Mouse (Mus musculus): ENCODE data around the gene Klk1b4.
"Not testable (repeated sequence)": the region's sequence is repeated elsewhere in the genome, so short reads cannot be mapped to it uniquely, and the experiment has no call there.

The Klk1b4 gene

DNA sequence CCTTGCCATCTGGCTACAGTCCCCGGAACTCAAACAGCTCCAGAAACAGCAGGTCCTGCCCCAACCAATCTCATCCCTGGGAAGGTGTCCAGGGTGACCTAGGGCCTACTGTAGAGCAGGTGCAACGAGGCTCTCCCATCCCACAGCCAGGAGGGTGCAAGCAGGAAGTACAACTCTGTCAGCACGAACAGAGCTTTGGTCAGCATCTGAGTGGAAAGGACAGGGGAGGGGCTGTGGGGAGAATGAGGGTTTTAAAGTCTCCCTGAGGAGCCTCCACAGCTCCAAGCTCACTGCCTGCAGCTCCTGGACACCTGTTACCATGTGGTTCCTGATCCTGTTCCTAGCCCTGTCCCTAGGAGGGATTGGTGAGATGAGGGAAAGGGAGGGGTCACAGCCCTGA, at the start of gene Klk1b4:
Gene Klk1b4, plus strand, starts transcription at position 301 of the 400 bp plus-strand sequence.
- not testable (repeated sequence) for DNase-seq (ENCODE audit: low spot score)

DNA sequence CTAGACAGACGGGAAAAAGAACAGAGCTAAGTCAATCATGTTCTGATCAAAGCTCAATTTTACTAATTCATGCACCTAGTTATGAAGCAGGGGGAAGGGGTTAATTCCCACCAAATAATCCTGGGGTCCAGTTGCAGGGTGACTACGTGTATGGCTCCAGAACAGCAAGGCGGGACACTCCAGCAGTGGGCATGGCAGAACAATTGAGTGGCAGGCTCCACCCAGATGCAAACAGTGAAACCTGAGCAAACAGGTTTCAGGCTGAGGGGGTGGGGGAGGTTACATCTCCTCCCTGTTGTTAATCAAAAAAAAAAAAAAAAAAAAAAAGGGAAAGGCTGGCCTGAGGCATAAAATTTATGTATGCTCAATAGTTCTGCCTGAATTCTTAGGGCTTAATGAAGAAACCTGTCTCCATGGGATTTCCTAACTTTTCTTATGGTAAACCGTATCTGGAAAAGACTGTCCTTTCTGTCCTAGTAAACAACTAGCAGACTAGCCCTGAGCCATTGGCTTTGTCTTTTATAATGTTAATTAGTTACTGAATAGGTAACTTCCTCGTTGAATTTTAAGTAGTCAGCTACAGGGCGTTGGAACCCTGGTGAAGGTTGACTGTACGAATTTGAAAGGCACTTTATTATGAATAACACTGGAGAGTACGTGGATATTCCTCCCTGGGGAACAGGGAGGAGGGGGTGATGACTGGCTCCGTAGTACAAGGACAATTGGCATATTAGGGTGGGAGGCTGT, 27.8 kb upstream of the Klk1b4 start:
- no peak for DNase-seq (ENCODE audit: low spot score)

DNA sequence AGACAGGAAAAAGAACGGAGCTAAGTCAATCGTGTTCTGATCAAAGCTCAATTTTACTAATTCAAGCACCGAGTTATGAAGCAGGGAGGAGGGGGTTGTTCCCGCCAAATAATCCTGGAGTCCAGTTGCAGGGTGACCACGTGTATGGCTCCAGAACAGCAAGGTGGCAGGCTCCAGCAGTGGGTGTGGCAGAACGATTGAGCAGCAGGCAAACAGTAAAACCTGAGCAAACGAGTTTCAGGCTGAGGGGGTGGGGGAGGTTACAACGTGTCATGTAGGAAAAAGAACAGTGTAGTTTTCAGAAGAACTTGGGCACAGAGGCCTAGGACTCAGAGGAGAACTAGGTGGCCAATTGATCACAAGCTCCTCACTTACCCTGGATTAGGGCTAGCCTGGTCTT, 20.7 kb upstream of the Klk1b4 start:
- DNase-seq (ENCODE audit: low spot score) = not testable (repeated sequence)

GRCm38 (mm10) chr7:44187936-44188335, 19.3 kb upstream of the Klk1b4 start, which contains the start of gene Klk1b24:
Gene Klk1b24, plus strand, starts transcription at chr7:44188236.
- not testable (repeated sequence) for DNase-seq (ENCODE audit: low spot score)

DNA sequence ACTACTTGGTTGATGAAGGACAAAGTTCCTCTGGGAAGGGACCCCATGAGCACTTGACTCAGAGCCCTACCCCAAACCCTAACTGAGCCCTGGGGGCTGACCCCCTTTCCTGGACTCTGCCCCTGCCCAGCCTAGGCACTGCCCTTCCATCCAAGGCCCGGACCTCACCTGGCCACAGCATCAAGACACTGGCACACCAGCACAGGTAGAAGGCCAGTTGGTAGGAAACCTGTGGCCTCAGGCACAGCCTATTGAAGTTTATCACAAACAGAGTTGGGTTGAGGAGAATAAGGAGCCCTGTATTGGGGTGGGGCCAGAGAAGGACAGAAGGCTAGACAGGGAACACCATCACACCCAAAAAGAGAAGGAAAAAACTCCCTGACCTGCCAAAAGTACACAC, 13.8 kb upstream of the Klk1b4 start:
- not testable (repeated sequence) for DNase-seq (ENCODE audit: low spot score)

- no peak for DNase-seq (ENCODE audit: low spot score)
Measured at GRCm38 (mm10) chr7:44197891-44198290, 9.3 kb upstream of the Klk1b4 start, which contains the start of gene Klk1b3. Gene Klk1b3, plus strand, starts transcription at chr7:44198191.

GRCm38 (mm10) chr7:44208307-44208706, 1.1 kb downstream of the Klk1b4 start:
- no peak for DNase-seq (ENCODE audit: low spot score)

DNA sequence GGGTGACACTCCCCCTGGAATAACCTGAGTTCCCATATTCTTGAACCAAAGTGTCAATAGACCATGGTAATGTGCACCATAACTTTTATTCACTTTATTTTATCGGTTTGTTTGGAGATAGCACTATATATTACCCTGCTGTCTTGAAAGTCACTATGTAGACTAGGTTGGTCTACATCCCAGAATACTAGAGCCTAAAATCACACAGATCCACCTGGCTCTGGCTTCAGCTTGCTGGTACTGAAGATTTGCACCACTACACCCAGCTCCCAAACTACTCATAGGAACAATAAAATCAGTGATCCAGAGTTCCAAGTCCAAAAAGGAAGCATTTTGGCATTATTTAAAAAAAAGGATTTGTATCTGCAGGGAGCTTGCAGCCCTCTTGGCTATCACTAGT, 8.4 kb downstream of the Klk1b4 start, which contains the start of gene Klk1b5:
Gene Klk1b5, plus strand, starts transcription at position 301 of the 400 bp plus-strand sequence.
- no peak for DNase-seq (ENCODE audit: low spot score)

DNA sequence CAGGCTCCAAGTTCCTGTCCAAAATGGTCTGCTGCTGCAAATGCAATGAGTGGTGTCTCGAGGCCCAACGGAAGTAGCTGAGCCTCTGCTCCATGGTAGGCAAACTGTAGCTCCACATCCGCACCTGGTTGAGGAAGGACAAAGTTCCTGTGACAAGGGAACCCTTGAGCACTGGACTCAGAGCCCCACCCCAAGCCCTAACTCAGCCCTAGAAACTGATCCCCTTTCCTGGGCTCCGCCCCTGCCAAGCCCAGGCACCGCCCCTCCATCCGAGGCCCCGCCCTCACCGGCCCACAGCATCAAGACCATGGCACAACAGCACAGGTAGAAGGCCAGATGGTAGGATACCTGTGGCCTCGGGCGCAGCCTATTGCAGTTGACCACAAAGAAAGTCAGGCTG, 14.4 kb downstream of the Klk1b4 start:
- not testable (repeated sequence) for DNase-seq (ENCODE audit: low spot score)

- not testable (repeated sequence) for DNase-seq (ENCODE audit: low spot score)
Measured at GRCm38 (mm10) chr7:44222335-44222734, 15.1 kb downstream of the Klk1b4 start.

DNA sequence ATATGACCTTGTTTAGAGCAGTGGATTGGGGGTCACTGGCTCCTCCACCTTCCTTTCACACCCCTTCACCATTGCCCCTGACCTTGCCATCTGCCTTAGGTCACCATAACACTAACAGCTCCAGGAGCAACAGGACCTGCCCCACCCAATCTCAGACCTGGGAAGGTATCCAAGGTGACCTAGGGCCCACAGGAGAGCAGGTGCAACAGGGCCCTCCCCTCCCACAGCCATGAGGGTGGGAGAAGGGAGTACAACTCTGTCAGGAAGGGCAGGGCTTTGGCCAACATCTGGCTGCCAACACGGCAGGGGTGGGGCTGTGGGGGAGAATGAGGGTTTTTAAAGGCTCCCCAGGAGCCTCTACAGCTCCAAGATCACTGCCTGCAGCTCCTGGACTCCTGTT, 17.8 kb downstream of the Klk1b4 start, which contains the start of gene Klk1:
Gene Klk1, plus strand, starts transcription at position 285 of the 400 bp plus-strand sequence.
- DNase-seq (ENCODE audit: low spot score) = no peak

- no peak for DNase-seq (ENCODE audit: low spot score)
Measured at GRCm38 (mm10) chr7:44235909-44236308, 28.7 kb downstream of the Klk1b4 start, which contains the start of gene Gm36864. Gene Gm36864, plus strand, starts transcription at chr7:44236177.

GRCm38 (mm10) chr7:44239913-44240312, 32.7 kb downstream of the Klk1b4 start:
- DNase-seq (ENCODE audit: low spot score) = no peak

DNA sequence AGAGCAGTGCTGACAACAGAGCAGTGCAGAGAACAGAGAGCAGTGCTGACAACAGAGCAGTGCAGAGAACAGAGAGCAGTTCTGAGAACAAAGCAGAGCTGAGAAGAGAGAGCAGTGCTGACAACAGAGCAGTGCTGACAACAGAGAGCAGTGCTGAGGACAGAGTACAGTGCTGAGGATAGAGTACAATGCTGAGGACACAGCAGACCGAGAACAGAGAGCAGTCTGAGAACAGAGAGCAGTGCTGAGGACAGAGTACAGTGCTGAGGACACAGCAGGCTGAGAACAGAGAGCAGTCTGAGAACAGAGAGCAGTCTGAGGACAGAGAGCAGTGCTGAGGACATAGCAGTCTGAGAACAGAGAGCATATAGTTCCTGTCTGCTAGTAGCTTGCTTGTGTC, 33.5 kb downstream of the Klk1b4 start:
- no peak for DNase-seq (ENCODE audit: low spot score)

GRCm38 (mm10) chr7:44241163-44241562, 33.9 kb downstream of the Klk1b4 start:
- no peak for DNase-seq (ENCODE audit: low spot score)

DNA sequence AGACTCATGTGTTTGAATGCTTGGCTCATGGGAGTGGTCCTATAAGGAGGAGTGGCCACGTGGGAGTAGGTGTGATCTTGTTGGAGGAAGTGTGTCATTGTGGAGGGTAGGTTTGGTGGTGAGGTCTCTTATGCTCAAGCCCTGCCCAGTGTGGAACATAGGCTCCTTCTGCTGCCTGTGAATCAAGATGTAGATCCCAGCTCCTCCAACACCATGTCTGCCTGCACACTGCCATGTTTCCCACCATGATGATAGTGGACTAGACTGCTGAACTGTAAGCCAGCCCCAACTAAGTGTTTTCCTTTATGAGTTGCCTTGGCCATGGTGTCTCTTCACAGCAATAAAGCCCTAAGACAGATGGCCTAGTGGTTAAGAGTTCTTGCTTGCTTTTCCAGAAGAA, 36.8 kb downstream of the Klk1b4 start:
- DNase-seq (ENCODE audit: low spot score) = no peak

DNA sequence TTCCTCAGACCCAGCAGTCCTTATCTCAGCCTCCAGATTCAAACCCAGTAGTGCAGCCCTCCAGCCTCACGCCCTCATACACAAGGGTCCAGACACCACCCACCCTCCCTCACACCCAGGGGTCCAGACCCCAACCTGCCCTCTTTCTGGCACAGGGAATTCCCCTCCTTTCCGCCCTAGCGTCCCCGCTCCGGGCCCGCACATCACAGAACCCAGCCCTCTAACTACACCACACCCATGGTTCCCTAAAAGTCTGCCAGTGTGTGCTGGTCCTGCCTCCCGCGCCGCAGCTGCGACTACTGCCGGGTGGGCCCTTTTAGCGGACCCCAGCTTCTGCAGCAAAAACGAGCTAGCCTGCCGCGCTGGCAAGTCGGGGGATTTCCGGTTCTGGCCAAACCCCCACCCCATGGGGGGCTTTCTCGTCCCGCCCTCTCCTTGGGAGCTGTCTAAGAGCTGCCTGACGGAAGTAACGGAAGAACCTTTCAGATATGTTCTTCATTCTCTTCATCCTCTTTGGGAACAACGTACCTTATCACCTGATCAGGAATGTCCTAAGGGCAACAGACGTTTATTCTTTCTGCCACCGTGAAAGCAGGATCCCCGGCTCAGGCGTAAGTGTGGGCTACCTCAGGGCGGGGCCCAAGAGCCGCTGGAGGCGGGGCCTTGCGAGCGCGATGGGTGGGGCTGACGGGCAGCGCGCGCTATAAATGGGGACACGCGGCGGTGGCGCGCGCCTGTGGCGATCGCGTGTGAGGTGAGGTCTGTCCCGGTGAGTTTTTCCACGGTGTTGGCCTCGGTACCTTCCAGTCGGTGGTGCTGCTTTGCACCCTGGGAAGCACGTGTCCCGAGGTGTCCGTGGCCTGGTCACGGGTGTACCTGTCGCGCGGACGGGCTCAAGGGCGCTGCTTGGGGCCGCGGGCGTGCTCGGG, 39.1 kb downstream of the Klk1b4 start, which contains the start of the genes 1700028J19Rik and 2410002F23Rik:
Gene 1700028J19Rik, minus strand, starts transcription at position 641 of the 929 bp plus-strand sequence.
Gene 2410002F23Rik, plus strand, starts transcription at position 668 of the 929 bp plus-strand sequence.
- peak; percentile 87 for DNase-seq (ENCODE audit: low spot score)

DNA sequence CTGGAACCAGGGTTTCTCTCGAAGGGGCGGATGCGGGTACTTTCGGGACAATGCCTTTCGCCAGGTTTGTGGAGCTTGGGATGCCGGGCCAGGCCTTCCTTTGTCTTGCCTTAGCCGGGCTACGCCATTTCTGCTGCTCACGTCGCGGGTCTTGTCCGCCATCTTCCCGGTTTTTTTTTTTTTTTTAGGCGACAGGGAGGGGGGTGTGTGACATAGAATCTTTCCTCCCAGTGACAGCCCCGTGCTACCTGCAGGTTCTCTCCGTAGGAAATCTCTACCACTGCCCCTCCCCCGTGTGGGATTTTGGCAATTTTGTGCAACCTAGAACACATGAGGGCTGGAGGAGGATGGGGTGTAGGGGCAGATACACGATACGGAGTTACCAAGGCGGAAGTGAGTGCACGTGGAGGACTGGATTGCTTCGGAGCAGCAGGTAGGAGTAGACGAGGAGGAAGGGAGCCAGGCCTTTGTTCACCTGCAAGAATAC, 39.8 kb downstream of the Klk1b4 start:
- DNase-seq (ENCODE audit: low spot score) = peak; percentile 33

DNA sequence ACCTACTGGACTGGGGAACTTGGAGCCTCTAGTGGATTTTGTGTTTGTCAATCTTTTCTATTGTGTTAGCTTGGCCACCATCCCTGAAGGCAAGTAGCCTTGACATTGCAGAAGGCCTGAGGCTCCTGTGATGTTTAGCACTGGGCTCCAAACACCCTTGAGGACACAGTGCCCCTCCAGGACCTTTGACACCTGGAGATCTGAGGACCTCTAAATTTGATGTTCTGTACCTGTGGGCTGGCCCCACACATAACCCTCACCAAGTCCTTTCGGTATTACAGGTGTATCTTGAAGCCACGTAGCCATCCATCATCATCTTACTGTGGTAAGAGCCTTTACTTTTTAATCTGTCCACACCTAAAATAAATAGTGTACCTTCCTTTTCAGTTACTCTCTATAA, 40.7 kb downstream of the Klk1b4 start:
- no peak for DNase-seq (ENCODE audit: low spot score)

- DNase-seq (ENCODE audit: low spot score) = no peak
Measured at GRCm38 (mm10) chr7:44249248-44249647, 42.0 kb downstream of the Klk1b4 start.

- DNase-seq (ENCODE audit: low spot score) = not testable (repeated sequence)
Measured at GRCm38 (mm10) chr7:44250732-44251275, 43.6 kb downstream of the Klk1b4 start.
